Mouse (Mus musculus): ENCODE results near the gene Sfrp4. TPM values are rescaled to one million over a fixed set of nuclear protein-coding genes. Genes with fewer than 3 reads are reported as not detected.

The Sfrp4 gene
- total RNA-seq, 2 experiments from 2014 or later: 44.5 to 45.8 TPM

GRCm38 (mm10) chr13:19630768-19631709 lies 8.1 kb downstream of the Sfrp4 start:
- no peak for DNase-seq (ENCODE audit: low spot score in 2 of 2)

GRCm38 (mm10) chr13:19636131-19636530 lies 13.2 kb downstream of the Sfrp4 start:
- DNase-seq (ENCODE audit: low spot score in 2 of 2): no peak

DNA sequence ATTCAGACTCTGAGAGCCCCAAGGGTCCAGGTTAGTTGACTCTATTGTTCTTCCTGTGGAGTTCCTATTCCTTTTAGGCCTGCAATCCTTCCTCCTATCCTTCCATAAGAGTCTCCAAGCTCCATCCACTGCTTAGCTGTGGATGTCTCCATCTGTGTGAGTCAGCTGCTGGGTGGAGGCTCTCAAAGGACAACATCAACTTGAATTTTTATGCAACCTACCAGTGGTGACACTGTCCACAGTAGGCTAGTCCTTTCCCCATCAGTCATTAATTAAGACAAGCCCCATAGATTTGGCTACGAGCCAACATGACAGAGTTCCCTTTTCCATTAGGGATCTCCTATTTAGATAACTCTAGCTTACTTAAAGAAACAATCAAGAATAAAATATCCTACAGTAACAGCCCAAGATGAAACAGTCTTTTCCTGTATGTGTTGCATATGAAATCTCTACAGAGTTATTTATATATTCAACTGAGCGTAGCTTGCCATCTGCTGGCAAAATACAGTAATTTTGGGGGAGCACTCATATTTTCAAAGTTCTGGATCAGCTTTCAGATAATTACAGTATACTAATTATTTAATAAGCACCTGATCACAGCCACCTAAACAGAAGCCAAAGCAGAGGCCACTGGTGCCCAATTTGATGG lies 17.4 kb downstream of the Sfrp4 start:
- DNase-seq (ENCODE audit: low spot score in 2 of 2): no peak

GRCm38 (mm10) chr13:19643519-19643918 lies 20.6 kb downstream of the Sfrp4 start:
- no peak for DNase-seq (ENCODE audit: low spot score in 2 of 2)

GRCm38 (mm10) chr13:19644225-19644624 lies 21.3 kb downstream of the Sfrp4 start:
- no peak for DNase-seq (ENCODE audit: low spot score in 2 of 2)

GRCm38 (mm10) chr13:19649824-19650223 lies 26.9 kb downstream of the Sfrp4 start:
- no peak for DNase-seq (ENCODE audit: low spot score in 2 of 2)

DNA sequence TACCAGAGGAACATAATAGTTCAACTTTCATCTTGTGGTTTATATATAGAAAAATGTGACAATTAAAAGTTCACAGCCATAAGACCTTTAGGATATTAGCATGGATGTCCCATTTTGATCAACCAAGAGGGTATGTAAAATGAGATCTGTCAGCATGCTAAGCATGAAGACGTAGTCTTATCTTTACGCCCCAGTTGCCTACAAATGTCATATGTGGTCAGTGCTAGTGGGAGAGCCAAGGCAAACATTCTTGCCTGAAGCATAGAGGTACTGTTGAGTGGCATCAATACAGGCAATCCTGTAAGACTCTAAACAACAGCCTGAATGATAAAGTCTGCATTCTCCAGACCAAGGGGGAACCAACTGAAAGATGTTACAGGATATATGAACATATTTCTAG lies 29.5 kb downstream of the Sfrp4 start:
- DNase-seq (ENCODE audit: low spot score in 2 of 2): no peak

- no peak for DNase-seq (ENCODE audit: low spot score in 2 of 2)
These were observed 45.6 kb downstream of the Sfrp4 start for GRCm38 (mm10) chr13:19668355-19669140.

DNA sequence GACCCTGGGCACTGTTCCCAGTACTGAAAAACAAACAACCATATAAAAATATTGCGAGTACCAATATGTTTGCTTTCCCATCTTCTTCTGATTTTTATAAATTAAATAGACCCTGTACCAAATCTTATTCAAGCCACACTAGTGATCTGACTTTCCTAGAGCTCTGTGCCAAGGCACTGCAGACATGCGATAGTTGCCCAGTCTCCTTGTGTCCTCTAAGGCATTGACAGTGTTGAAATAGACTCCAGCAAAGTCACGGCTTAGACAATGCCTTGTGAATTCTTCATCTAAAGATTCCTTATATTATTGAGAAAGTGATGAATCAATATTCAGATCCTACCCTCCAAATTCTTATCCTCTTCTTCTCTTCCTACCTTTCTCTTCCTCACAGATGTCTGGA lies 51.1 kb downstream of the Sfrp4 start:
- no peak for DNase-seq (ENCODE audit: low spot score in 2 of 2)

GRCm38 (mm10) chr13:19674601-19675000 lies 51.7 kb downstream of the Sfrp4 start:
- no peak for DNase-seq (ENCODE audit: low spot score in 2 of 2)

Other genes with a start within 250 kb of the Sfrp4 start
- 10 to 100 TPM; 22.2 to 25.0 TPM for gene Stard3nl, start 227.3 kb upstream of the Sfrp4 start, total RNA-seq (2021)
- 10 to 100 TPM; 35.9 to 44.4 TPM for gene Epdr1, start 3.2 kb upstream of the Sfrp4 start, total RNA-seq (2021)
- not detected for gene Nme8, start 74.7 kb downstream of the Sfrp4 start, total RNA-seq (2021)
- under 1 TPM; 0.29 to 0.32 TPM for gene Gpr141, start 201.2 kb downstream of the Sfrp4 start, total RNA-seq (2021)